Mouse (Mus musculus) embryonic facial prominence, embryonic 12.5 days (tissue): ENCODE data around the gene Akap9. TPM values are rescaled to one million over a fixed set of nuclear protein-coding genes. Genes with fewer than 3 reads are reported as not detected.
"Not testable (repeated sequence)": the region's sequence is repeated elsewhere in the genome, so short reads cannot be mapped to it uniquely, and the experiment has no call there.

Experiments used
- ATAC-seq: fragments of 200-750 bp; cut with Nextera tagmentation; 2 replicates; pipeline ENCODE4 v1.8.0; 2017; ENCODE audit not compliant: insufficient number of reproducible peaks, insufficient read depth, low FRiP score, low TSS enrichment
- H3K27ac ChIP-seq: fragments of 300-500 bp; sonication (generic); 2 replicates; pipeline ENCODE4 v1.5.1; 2016; ENCODE audit warnings: mild to moderate bottlenecking
- H3K27me3 ChIP-seq: fragments of 300-500 bp; sonication (generic); 2 replicates; pipeline ENCODE4 v1.6.1; 2016; ENCODE audit warnings: mild to moderate bottlenecking, moderate library complexity
- H3K36me3 ChIP-seq: fragments of 300-500 bp; sonication (generic); 2 replicates; pipeline ENCODE4 v1.6.1; 2016; ENCODE audit warnings: mild to moderate bottlenecking
- H3K4me1 ChIP-seq: fragments of 300-500 bp; sonication (generic); 2 replicates; pipeline ENCODE4 v1.6.1; 2016
- H3K4me2 ChIP-seq: fragments of 300-500 bp; sonication (generic); replicated peaks from 2 replicates; pipeline ENCODE4 v1.6.1; 2016; ENCODE audit warnings: mild to moderate bottlenecking, moderate library complexity
- H3K4me3 ChIP-seq: fragments of 300-500 bp; sonication (generic); 2 replicates; pipeline ENCODE4 v1.5.1; 2016; ENCODE audit warnings: mild to moderate bottlenecking
- H3K9ac ChIP-seq: fragments of 300-500 bp; sonication (generic); 2 replicates; pipeline ENCODE4 v1.6.1; 2016; ENCODE audit warnings: mild to moderate bottlenecking, moderate library complexity
- H3K9me3 ChIP-seq: fragments of 300-500 bp; sonication (generic); 2 replicates; pipeline ENCODE4 v1.6.1; 2016; ENCODE audit warnings: mild to moderate bottlenecking, moderate library complexity
- WGBS: fragments of 180-500 bp; shearing (Covaris S2); methylation state at CpG from one replicate; pipeline ENCODE4 v1.1.7; 2016; 5-methylcytosine and 5-hydroxymethylcytosine counted together
- polyA plus RNA-seq: library from polyadenylated mRNA; unstranded; fragments of >200 nt; fragmentation: Nextera tagmentation; extraction: Ambion mirVana; gene quantifications from 2 replicates; pipeline ENCODE4 v1.2.1, GENCODE M21; 2016

The Akap9 gene
- polyA plus RNA-seq, 1 experiment from 2014 or later, result 178 TPM

DNA sequence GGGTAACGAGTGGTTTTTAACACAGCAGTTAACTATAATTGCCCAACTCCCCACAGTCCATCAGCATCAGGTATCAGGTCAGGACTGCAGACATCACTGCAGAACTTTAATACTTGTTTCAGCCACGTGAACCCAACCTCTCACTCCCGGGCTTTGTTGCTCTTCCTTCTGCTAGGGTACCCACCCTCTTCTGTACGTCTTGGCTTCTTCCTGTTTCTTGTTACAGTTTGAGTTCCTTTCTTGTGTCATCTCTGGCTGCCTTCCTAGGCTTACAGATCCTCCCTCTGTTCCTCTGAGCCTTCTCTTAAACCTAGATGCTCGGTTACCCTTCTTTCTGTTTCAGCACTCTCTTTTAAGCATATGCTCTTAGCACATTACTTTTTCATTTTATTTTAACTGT, 45.9 kb downstream of the Akap9 start:
- Histone ChIP-seq H3K27ac (no peak overlapping the region), H3K36me3 (peaks cover 63% of the 10 kb centered on the region), H3K9ac (no peak overlapping the region), H3K9me3 (no peaks in the 10 kb centered on the region), H3K4me2 (no peak overlapping the region), H3K4me1 (no peaks in the 10 kb centered on the region), H3K27me3 (no peaks in the 10 kb centered on the region), H3K4me3 (no peak overlapping the region)
- 75% methylated on average over 5 of the region's 5 CpGs for WGBS
- ATAC-seq, result no peak

DNA sequence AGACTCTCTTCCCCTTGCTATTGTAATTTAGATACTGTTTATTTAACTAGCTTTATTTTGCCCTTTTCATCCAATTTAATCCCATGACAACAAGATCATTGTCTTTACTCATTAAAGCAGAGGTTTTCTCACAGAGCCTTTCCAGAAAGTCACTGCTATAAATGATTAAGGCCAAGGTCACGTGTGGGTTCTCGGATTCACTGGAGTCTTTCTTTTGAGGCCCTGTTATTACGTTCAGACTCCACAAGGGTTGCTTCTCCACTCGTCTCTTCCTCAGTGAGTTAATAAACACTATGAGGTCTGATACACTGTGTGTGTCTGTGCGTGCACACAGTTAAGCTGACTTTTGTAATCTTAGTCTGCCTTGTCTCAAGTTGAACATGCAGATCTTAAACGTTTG, 47.0 kb downstream of the Akap9 start:
- no peak overlapping the region for H3K9ac ChIP-seq
- H3K27ac ChIP-seq, result no peak overlapping the region
- no peak overlapping the region for H3K4me3 ChIP-seq
- H3K27me3 ChIP-seq, result no peaks in the 10 kb centered on the region
- H3K4me2 ChIP-seq, result no peak overlapping the region
- no peak for ATAC-seq
- H3K36me3 ChIP-seq, result peaks cover 52% of the 10 kb centered on the region
- no peaks in the 10 kb centered on the region for H3K4me1 ChIP-seq
- WGBS, result 80% methylated on average over 6 of the region's 6 CpGs
- no peaks in the 10 kb centered on the region for H3K9me3 ChIP-seq

DNA sequence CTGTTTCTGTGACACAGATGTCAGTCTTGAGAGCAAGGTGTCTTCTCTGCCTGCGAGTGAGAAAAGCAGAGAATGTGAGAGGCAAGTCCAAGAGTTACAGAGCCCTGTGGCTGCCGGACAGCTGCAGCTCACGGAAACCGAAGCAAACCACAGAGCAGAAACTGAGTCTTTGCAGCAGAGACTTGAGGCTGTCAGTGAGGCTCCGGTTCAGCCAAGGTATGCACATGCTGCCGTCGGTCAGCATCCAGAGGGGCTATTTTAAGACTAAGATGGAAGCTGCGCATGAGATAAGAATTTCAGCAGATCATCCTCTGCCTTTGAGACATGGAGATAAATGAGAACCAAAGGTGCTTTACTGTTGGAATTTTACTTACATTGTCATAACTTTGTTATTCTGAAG, 48.3 kb downstream of the Akap9 start:
- Histone ChIP-seq H3K4me3 (no peak overlapping the region), H3K27ac (no peak overlapping the region), H3K4me1 (no peaks in the 10 kb centered on the region), H3K9me3 (no peaks in the 10 kb centered on the region), H3K4me2 (no peak overlapping the region), H3K36me3 (peaks cover 50% of the 10 kb centered on the region), H3K27me3 (no peaks in the 10 kb centered on the region), H3K9ac (no peak overlapping the region)
- no peak for ATAC-seq
- WGBS, result 93% methylated on average over 8 of the region's 8 CpGs

DNA sequence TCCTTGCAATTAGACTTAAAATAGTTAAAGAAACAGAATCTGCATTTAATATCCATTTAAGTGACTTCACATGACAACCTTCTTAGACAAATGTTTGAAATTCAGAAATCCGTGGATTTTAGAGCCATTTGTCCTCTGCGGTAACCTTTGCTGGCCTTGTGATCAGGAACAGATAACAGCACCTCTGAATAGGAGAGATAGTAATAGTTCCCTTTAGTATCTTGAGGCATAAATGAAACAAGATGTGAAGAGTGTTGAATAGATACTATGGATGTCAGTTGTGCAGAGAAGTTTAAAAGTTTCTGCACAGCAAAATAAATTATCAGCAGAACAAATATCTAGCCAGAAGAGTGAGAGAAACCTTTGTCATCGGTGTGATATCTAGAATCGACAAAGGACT, 50.0 kb downstream of the Akap9 start:
- Histone ChIP-seq H3K4me3 (no peak overlapping the region), H3K9ac (no peak overlapping the region), H3K27me3 (no peaks in the 10 kb centered on the region), H3K4me2 (no peak overlapping the region), H3K9me3 (no peaks in the 10 kb centered on the region), H3K36me3 (peaks cover 47% of the 10 kb centered on the region), H3K4me1 (no peaks in the 10 kb centered on the region), H3K27ac (no peak overlapping the region)
- 89% methylated on average over 4 of the region's 4 CpGs for WGBS
- no peak for ATAC-seq

DNA sequence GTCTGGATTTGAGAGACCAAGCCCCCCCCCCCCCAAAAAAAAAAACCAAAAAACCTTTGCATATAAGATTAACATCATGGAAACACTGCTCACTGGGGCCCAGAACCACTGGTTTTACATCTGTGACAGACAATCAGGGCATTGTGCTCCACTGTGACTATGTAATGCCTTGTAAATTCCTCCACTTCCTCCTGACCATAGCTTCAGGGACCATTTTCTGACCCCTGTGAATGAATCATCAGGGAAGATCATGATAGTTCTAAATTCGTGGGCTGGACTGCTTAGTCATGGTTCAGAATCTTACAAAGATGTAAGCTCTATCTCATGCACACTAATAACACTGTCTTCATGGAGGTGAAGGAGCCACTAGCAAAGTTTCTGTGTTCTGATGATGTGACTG, 61.8 kb downstream of the Akap9 start:
- WGBS, result 68% methylated on average over 1 of the region's 1 CpGs
- no peaks in the 10 kb centered on the region for H3K4me1 ChIP-seq
- no peaks in the 10 kb centered on the region for H3K27me3 ChIP-seq
- no peak overlapping the region for H3K27ac ChIP-seq
- H3K4me2 ChIP-seq, result no peak overlapping the region
- H3K4me3 ChIP-seq, result no peak overlapping the region
- peaks cover 34% of the 10 kb centered on the region for H3K36me3 ChIP-seq
- H3K9me3 ChIP-seq, result no peaks in the 10 kb centered on the region
- H3K9ac ChIP-seq, result no peak overlapping the region
- no peak for ATAC-seq

DNA sequence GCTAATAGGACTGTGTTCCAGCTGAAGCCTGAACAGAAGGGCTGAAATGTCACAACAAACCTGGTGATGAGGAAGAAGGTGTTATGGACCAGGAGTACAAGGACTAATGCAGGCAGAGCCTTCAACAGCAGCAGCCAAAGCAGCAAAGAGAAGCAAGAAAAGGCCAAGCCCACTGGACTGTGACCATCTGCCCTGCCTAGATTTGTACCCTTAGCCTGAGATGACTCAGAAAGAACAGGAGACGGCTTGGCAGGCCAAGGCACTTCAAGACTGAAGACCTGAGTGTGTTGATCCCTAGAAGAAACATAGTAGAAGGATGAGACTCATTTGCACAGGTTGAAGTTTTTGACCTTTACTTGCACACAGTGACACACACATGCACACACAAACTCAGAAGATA, 62.6 kb downstream of the Akap9 start:
- WGBS, result 85% methylated on average over 1 of the region's 1 CpGs
- Histone ChIP-seq H3K4me2 (no peak overlapping the region), H3K4me1 (no peaks in the 10 kb centered on the region), H3K4me3 (no peak overlapping the region), H3K9me3 (no peaks in the 10 kb centered on the region), H3K27ac (no peak overlapping the region), H3K36me3 (peaks cover 34% of the 10 kb centered on the region), H3K27me3 (no peaks in the 10 kb centered on the region), H3K9ac (no peak overlapping the region)
- no peak for ATAC-seq

DNA sequence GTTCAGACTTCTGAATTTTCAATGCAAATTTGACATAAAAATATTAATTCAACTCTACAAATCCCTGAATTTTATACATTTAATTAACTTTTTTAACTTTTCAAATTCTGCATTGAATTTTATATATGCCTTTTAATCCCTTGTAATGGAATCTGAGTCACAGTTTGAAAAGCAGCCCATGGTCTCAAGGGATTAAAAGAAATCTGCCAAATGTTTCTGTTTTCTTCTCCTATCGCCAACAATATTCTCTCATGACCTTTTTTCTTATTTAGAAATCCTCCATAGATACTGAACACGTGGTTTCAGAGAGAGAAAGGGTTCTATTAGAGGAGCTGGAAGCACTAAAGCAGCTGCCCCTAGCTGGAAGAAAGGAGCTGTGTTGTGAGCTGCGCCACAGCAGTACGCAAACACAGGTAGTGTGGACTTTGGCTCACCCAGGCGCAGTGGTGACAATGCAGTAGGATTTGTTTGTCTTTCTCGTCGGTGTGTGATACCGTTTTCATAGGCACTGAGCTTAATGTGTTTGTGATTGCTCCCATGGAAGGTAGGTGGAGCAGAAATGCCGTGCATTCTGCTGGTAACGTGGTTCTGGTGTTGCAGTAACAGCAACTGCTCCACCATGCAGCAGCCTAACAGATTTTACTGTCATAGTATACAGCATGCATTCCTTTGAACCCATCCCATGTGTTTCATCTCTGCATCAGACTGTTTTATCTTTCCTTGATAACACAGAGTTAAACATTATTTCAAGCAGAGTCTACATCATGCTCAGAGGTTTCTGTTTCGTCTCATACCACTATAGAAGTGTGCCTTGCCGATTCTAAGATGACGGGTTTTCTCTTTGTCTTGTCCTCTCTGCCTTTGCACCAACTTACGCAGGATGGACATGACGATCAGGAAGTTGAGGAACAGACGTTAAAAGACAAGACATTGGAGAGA, 76.9 kb downstream of the Akap9 start:
- Histone ChIP-seq H3K9ac (no peak overlapping the region), H3K27ac (no peak overlapping the region), H3K9me3 (no peaks in the 10 kb centered on the region), H3K36me3 (peaks cover 33% of the 10 kb centered on the region), H3K4me1 (no peaks in the 10 kb centered on the region), H3K27me3 (no peaks in the 10 kb centered on the region), H3K4me3 (no peak overlapping the region), H3K4me2 (no peak overlapping the region)
- no peak for ATAC-seq
- 87% methylated on average over 16 of the region's 16 CpGs for WGBS

DNA sequence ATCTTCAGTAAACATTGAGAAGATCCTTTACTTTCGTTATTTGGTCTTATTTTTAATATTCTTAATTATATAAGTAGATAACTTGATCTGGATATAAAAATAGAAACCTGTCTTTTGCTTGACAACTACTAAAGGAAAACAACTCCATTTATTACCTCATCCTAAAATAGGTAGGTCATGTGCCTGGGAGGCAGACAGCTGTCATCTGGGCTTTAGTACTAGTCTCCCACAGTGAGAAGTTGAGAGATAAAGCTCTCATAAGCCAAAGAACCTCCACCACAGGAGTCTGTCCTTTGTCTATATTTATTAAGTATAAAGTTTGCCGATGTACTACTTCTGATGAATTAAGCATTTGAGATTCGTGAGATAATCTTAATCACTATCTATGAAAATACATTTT, 78.8 kb downstream of the Akap9 start:
- Histone ChIP-seq H3K36me3 (peaks cover 45% of the 10 kb centered on the region), H3K4me2 (no peak overlapping the region), H3K4me1 (no peaks in the 10 kb centered on the region), H3K27me3 (no peaks in the 10 kb centered on the region), H3K9ac (no peak overlapping the region), H3K4me3 (no peak overlapping the region), H3K27ac (no peak overlapping the region), H3K9me3 (no peaks in the 10 kb centered on the region)
- 93% methylated on average over 3 of the region's 3 CpGs for WGBS
- no peak for ATAC-seq

DNA sequence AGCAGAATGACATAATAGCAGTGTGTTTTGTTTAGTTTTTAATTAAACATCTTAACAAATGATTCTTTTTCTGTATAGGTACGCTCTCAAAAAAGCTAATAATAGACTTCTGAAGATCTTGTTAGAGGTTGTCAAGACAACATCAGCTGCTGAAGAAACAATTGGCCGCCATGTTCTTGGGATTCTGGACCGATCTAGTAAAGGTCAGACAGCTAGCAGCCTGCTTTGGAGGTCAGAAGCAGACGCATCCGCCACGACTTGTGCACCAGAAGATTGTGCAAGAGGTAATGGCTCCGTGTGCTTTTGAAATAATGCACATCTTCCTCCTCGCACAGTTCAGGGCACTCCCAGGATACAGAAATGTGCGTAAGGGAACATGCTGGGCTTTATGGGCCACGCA, 80.4 kb downstream of the Akap9 start:
- Histone ChIP-seq H3K9me3 (no peaks in the 10 kb centered on the region), H3K4me2 (no peak overlapping the region), H3K4me3 (no peak overlapping the region), H3K27ac (no peak overlapping the region), H3K36me3 (peaks cover 51% of the 10 kb centered on the region), H3K4me1 (no peaks in the 10 kb centered on the region), H3K27me3 (no peaks in the 10 kb centered on the region), H3K9ac (no peak overlapping the region)
- no peak for ATAC-seq
- 95% methylated on average over 10 of the region's 10 CpGs for WGBS

DNA sequence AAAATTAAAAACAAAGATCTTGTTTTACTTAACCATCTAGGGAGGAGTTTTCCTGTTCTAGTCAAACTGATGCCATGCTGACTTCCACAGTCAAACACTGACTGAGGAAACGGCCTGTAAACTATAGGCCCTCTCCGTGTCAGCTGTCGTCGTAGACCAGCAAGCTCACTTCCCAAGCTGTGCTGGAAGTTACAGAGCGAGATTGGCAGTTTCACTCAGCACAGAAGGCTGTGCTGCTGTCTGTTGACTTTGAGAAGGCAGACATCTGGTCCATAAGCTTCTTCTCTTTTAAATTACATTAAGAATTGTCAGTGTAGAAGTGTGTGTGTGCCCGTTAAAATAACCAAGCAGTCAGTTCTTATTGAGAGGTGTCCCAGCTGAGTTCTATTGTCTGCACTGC, 81.7 kb downstream of the Akap9 start:
- no peak overlapping the region for H3K4me3 ChIP-seq

DNA sequence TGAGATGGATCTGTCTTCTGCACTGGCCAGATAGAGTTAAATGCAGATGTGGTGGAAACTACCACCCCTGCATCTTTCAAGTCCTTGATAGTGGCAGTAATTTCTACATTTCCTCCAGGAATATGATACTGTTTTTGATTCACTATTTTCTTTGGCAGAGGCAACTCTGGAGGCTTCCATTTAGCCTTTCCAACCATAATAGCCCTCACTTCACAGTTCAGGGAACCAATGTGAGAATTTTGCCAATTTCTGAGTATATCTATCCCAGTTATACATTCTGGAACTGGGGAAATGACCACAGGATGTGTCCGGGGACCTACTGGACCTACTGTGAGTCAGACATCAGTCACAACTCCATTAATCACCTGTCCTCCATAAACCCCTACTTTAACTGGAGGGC, 89.8 kb downstream of the Akap9 start:
- 85% methylated on average over 1 of the region's 1 CpGs for WGBS
- H3K9me3 ChIP-seq, H3K4me2 ChIP-seq, H3K27me3 ChIP-seq, H3K9ac ChIP-seq, H3K4me3 ChIP-seq, ATAC-seq, H3K27ac ChIP-seq, H3K4me1 ChIP-seq: not testable (repeated sequence)
- H3K36me3 ChIP-seq, result peaks cover 39% of the 10 kb centered on the region

More for the DNA sequence above, 81.7 kb downstream of the Akap9 start:
- Histone ChIP-seq H3K4me2 (no peak overlapping the region), H3K27me3 (no peaks in the 10 kb centered on the region), H3K9me3 (no peaks in the 10 kb centered on the region), H3K36me3 (peaks cover 54% of the 10 kb centered on the region), H3K27ac (no peak overlapping the region), H3K9ac (no peak overlapping the region), H3K4me1 (no peaks in the 10 kb centered on the region)
- 89% methylated on average over 6 of the region's 6 CpGs for WGBS
- ATAC-seq, result no peak

DNA sequence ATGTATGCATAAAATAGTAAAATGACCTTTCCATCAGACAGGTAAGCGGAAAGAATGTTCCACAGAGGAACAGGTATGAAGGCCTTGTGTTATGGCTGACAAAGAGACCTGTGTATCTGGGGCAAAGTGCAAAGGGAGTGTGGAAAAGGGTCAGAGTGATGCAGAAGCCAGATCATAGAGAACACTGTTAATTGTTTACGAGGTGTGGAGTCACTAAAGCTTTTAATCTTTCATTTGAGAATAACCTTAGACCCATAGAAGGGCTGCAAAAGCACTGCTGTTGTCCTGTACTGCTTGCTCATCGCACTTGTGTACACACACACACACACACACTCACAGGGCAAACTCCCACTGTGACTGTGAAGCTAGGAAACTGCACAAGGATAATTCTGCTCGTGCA, 91.5 kb downstream of the Akap9 start:
- Histone ChIP-seq H3K27me3 (no peaks in the 10 kb centered on the region), H3K9me3 (no peaks in the 10 kb centered on the region), H3K4me1 (peaks cover 7% of the 10 kb centered on the region; the same call in 1 of the 2 replicates), H3K9ac (no peak overlapping the region), H3K36me3 (peaks cover 27% of the 10 kb centered on the region), H3K27ac (no peak overlapping the region), H3K4me2 (no peak overlapping the region), H3K4me3 (no peak overlapping the region)
- no peak for ATAC-seq
- WGBS, result 97% methylated on average over 4 of the region's 4 CpGs
